In the genomic region with DNA sequence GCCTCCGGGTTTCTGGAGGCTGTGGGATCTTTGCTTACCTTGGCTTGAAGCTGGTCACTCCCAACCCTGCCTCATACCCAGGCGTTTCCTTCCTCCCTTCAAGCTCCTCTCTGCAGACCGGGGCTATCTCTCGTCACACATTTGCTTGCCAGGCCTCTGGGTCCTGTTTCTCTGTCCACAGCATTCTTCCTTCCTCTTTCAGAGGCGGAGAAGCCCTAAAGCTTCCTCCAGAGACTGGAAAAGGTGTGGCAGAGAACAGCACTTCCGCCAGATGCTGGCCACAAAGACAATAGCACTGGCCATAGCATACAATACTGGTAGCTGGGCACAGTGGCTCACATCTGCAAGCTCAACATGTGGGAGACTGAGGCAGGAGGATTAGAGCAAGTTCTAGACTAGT, we compare ENCODE assay signal across 8 mouse cellular contexts. TPM values are rescaled to one million over a fixed set of nuclear protein-coding genes. Genes with fewer than 3 reads are reported as not detected.
DNase-seq lines count a peak whose midpoint lies in the region; ATAC-seq and TF ChIP-seq lines count a peak whose summit lies in the region.

No protein-coding gene starts in this region.

- H3K9me3 ChIP-seq in lung, embryonic 15.5 days, result no peaks in the 10 kb centered on the region
- H3K9me3 ChIP-seq in forebrain, postnatal 0 days (ENCODE audit: low read length), result no peaks in the 10 kb centered on the region

- peak overlapping the region; percentile 68 for H3K27ac ChIP-seq in bone marrow, adult 2 months (ENCODE audit: control insufficient read depth, insufficient read depth, low read depth, low read length, poor library complexity)
- H3K27ac ChIP-seq in lung, embryonic 15.5 days, result peak overlapping the region; percentile 78
- H3K27ac ChIP-seq in forebrain, postnatal 0 days (ENCODE audit: low read depth, low read length), result no peak overlapping the region

- no peak for TF ChIP-seq POLR2A in bone marrow, adult 2 months (IDR thresholded peaks at IDR 0.05; ENCODE audit: borderline replicate concordance, control insufficient read depth, low read depth, low read length)

- no peak overlapping the region for H3K4me3 ChIP-seq in bone marrow, adult 2 months (replicated peaks; ENCODE audit: control insufficient read depth, low read depth, low read length)
- no peak overlapping the region for H3K4me3 ChIP-seq in lung, embryonic 15.5 days
- no peak overlapping the region for H3K4me3 ChIP-seq in forebrain, postnatal 0 days (ENCODE audit: low read depth, low read length)

- peak; percentile 99 for DNase-seq in heart, adult 11 months
- no peak for DNase-seq in heart, postnatal 14 days
- DNase-seq in kidney, adult 11 months, result peak; percentile 53
- DNase-seq in forebrain, postnatal 0 days, result no peak
- DNase-seq in c-Kit-positive CD71-positive TER-119-positive erythroid progenitor cells, embryonic 14.5 days (ENCODE audit: low spot score), result no peak

- no peaks in the 10 kb centered on the region for H3K36me3 ChIP-seq in lung, embryonic 15.5 days
- no peaks in the 10 kb centered on the region for H3K36me3 ChIP-seq in forebrain, postnatal 0 days (ENCODE audit: insufficient read depth)

- ATAC-seq in lung, embryonic 15.5 days (ENCODE audit: borderline replicate concordance, extremely low read depth, low FRiP score, low TSS enrichment), result peak; percentile 5; the same call in 1 of the 2 replicates
- no peak for ATAC-seq in forebrain, postnatal 0 days
- no peak for ATAC-seq in frontal cortex, adult (ENCODE audit: low TSS enrichment)

- peak overlapping the region; percentile 16; the same call in 1 of the 2 replicates for H3K4me2 ChIP-seq in lung, embryonic 15.5 days
- no peak overlapping the region for H3K4me2 ChIP-seq in forebrain, postnatal 0 days (ENCODE audit: low read depth)

- H3K27me3 ChIP-seq in lung, embryonic 15.5 days, result no peaks in the 10 kb centered on the region
- H3K27me3 ChIP-seq in forebrain, postnatal 0 days (ENCODE audit: insufficient read depth, low read length), result no peaks in the 10 kb centered on the region

- intact Hi-C loops in heart, postnatal 14 days (cut with DNase I), result no loop called here

- peaks cover 3% of the 10 kb centered on the region; the same call in 1 of the 2 replicates for H3K4me1 ChIP-seq in bone marrow, adult 2 months (ENCODE audit: control insufficient read depth, insufficient read depth, low read length)
- H3K4me1 ChIP-seq in lung, embryonic 15.5 days, result peaks cover 49% of the 10 kb centered on the region
- H3K4me1 ChIP-seq in forebrain, postnatal 0 days (ENCODE audit: insufficient read depth), result no peaks in the 10 kb centered on the region; the same call in 1 of the 2 replicates

- 3% methylated on average over 6 of the region's 6 CpGs for WGBS in bone marrow, adult 2 months
- 61% methylated on average over 6 of the region's 6 CpGs for WGBS in lung, embryonic 15.5 days
- WGBS in forebrain, postnatal 0 days, result 83% methylated on average over 6 of the region's 6 CpGs

- no peak overlapping the region for H3K9ac ChIP-seq in lung, embryonic 15.5 days
- no peak overlapping the region for H3K9ac ChIP-seq in forebrain, postnatal 0 days

- no peak for TF ChIP-seq CTCF in bone marrow, adult 2 months (IDR thresholded peaks at IDR 0.05; ENCODE audit: control insufficient read depth, insufficient read depth, low read length)
- TF ChIP-seq CTCF in forebrain, postnatal 0 days (IDR thresholded peaks at IDR 0.05; ENCODE audit: low read depth), result no peak

RNA-seq across cellular contexts. Expression of gene Bahcc1, which starts 13.8 kb away (rescaled TPM):
- 10 to 100 TPM in 1 of 2 experiments, 1 to 10 TPM in 1; 7.8 to 10.0 TPM for total RNA-seq in heart, postnatal 14 days (2021)
- polyA plus RNA-seq in bone marrow, adult 2 months (2011; ENCODE audit: insufficient read depth, insufficient read length, low replicate concordance, missing spikeins), result 2.2 and 5.8 TPM in 2 replicates
- 8.7 and 9.2 TPM in 2 replicates for polyA plus RNA-seq in lung, embryonic 15.5 days (2015; fragmentation: Nextera tagmentation; extraction: Ambion mirVana)
- 19.3 and 26.5 TPM in 2 replicates for total RNA-seq in forebrain, postnatal 0 days (2014; rRNA removed)
- polyA plus RNA-seq in forebrain, postnatal 0 days (2015; fragmentation: Nextera tagmentation; extraction: Ambion mirVana), result 3.9 and 6.5 TPM in 2 replicates

Comparison
In these comparisons a context has a peak if more than half of its experiments do, and no peak if none do; other contexts are left out.
1. DNase-seq: peak in heart, adult 11 months (single experiment) and kidney, adult 11 months (single experiment); none in heart, postnatal 14 days (0 of 2), forebrain, postnatal 0 days (single experiment) and c-Kit-positive CD71-positive TER-119-positive erythroid progenitor cells, embryonic 14.5 days (single experiment).